Mouse (Mus musculus) left cerebral cortex, postnatal 4 days (tissue): ENCODE measurements around the gene Gpr156. TPM values are rescaled to one million over a fixed set of nuclear protein-coding genes. Genes with fewer than 3 reads are reported as not detected.
"Not testable (repeated sequence)": the region's sequence is repeated elsewhere in the genome, so short reads cannot be mapped to it uniquely, and the experiment has no call there.

Experiments used
- DNase-seq: peaks from one replicate; pipeline ENCODE4 v3.0.0-alpha.2; 2022
- intact Hi-C: fragments of 180-260 bp; cut with DNase I; formaldehyde crosslinking; loops from one replicate; pipeline ENCODE4 v1.15.1; 2025
- total RNA-seq, 2 experiments: library from RNA; stranded (reverse); gene quantifications; 2 replicates each; pipeline ENCODE4 v1.2.3; 2021

Gpr156 gene
- total RNA-seq, 2 experiments from 2014 or later, result 2.2 to 2.6 TPM

DNA sequence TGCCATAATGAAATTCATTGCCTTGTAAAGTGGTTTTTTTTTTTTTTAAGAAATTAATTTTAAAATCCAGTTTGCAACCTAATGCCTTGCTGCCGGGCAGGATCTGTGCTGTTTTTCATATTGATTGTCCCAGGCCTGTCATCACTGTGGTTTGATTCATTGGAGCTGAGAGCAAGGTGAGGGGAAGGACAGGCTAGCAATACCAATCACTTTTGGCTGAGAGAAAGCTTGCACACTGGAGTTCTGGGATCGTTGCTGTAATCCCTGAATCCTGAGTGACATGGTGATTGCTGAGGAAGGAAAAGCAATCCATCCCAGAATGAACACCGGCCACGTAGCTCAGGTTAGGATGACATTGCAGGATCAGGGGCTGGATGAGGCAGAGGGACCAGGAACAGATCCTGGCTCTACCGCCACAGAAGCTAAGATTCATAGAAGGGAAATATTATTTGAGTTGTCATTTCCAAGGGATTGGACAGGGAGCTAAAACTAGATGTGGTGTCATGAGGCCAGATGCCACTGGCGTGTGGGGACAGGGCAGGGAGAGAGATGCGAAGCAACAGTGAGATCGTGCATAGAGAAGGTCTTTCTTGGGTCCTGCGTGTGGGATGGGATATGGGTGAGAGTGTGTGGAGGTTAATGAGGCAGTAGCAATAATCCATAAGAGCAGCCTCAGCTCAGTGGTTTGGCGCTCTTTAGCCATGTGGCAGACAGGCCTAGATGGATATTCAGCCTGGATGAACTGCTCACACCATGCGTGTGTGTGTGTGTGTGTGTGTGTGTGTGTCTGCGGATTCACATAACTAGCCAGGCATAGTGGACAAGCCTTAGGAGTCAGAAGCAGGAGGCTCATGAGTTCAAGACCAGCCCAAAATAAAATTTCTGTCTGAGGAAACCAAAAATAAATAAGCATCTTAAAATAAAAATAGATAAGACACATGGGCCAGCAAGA, 38.0 kb downstream of the Gpr156 start:
- DNase-seq, result no peak
- intact Hi-C loops, result no loop called here

DNA sequence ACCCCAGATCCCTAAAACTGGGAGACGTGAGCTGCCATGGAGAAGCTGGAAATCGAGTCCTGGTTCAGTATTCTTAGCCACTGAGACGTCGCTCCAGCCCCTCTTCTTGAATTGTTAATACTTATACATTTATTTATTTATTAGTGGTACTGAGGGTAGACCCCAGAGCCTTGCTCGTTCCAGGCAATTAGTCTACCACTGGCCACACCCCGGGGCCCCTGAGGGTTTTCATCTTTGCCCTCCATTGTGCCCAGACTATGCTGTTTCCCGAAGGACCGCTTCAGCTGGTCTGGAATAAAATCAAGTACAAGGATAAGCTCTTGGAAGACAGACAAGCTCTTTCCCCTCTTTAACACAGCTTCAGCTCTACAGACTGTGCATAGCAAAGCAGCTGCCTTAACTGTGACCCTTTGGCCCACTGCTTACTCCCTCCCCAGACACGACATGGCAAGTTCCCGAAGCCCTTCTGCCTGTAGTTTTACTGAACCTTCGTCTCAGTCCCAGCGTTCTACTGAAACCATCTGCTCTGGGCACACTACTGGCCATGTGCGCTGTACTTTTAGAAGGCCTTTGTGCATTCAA, 39.1 kb downstream of the Gpr156 start:
- DNase-seq, result no peak
- intact Hi-C loops, result no loop called here

DNA sequence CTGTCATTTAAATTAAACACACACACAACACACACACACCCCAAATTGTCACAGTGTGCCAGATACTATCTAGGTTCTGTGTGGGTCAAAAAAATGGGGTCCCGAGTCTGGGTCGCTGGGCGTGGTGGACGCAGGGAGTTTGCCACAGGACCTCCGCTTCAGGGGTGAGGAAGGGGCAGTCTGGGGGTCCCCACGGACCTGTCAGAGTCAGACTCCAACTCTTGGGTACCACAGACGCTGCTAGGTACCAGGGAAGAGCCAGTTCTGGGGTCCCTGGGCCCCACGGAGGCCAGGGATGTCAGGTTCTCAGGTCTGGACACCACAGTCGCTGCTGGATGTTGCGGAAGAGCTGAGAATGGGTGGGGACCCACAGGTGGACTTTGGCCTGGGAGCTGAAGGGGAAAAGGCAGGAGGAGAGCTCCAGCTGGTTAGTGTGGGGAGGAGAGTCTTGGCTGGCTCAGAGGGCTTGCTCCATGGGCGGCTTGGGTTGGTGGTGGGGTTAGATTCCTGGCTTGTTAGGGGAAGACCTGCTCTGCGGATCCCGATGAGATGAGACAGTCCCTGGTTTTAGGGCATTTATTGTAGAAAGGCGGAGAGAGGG, 39.9 kb downstream of the Gpr156 start:
- intact Hi-C loops, result no loop called here
- no peak for DNase-seq

GRCm38 (mm10) chr16:37956751-37957150, 40.5 kb downstream of the Gpr156 start:
- intact Hi-C loops, result no loop called here
- no peak for DNase-seq

DNA sequence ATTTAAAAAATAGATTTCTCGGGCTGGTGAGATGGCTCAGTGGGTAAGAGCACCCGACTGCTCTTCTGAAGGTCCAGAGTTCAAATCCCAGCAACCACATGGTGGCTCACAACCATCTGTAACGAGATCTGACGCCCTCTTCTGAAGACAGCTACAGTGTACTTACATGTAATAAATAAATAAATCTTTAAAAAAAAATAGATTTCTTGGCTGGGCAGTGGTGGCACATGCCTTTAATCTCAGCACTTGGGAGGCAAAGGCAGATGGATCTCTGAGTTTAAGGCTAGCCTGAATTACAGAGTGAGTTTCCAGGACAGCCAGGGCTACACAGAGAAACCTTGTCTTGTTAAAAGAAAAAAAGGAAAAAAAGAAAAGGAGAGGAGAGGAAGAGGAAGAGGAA, 46.4 kb downstream of the Gpr156 start:
- DNase-seq, intact Hi-C loops: not testable (repeated sequence)

DNA sequence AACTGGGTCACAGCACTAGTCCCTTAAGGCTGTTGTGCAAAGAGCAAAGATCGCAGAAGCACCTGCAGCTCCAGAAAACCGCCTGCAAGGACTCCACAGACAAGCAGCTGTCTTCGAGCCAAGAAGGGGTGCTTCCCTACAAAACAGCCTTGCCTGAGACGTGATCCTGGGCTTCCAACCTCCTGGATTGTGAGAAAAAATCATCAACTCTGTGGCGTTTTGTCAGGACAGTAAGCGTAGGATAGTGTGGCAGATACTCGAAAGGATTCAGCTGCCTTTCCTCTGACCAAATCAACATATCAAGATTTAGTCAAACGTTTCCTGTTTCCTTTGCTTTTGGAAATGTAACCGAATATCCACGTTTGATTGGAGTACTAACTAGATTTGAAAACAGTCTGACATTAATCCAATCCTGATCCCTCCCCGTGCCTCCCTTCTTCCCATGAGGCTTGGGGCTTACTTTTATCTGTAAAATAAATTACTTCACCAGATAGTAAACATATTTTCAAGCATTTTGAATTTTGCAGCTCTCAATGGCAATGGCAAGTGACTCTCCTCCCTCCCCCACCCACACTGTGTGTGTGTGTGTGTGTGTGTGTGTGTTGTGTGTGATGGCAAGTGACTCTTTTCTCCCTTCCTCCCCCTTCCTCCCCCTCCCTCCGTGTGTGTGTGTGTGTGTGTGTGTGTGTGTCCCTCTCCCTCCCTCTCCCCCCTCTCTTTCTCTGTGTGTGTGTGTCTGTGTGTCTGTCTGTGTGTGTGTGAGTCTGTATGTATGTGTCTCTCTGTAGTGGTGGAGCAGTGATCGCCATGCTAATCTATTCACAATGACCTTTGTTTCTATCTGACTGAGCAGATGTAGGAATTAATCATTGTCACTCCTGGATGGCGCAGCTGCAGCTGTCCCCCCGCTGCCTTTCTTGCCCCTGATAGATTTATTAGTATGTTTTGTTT, 47.3 kb downstream of the Gpr156 start:
- DNase-seq, result no peak
- intact Hi-C loops, result no loop called here

DNA sequence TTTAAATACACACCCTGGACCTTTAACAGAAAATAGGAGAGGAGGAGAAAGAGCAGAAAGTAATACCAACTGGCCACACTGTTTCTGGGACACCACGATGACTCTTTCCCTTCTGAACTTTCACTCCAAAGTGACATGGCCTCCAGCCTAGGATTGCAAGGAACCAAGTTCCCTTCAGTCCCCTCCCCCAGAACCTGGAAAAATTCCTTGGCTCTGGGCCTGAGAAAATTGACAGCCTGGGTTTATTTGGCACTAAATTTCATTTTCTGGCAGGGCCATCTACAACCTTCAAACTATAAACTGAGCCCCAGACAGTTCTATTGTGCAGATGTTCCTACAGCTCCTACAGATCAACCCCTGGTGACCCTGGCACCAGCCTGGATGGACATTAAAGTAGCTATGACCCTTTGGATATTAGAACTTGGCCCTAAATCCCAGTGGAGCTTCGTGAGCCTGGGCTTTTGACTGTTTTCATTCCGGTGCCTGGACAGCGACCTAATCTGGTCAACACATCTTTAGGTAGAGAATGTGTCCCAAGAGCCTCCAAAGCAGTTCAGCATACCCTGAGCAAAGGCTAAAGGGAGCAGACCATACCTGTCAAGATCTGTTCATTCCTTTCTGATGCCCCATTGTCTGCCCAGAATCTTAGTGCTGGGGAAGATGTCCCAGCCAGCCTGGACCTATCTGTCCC, 48.2 kb downstream of the Gpr156 start:
- intact Hi-C loops, result no loop called here
- no peak for DNase-seq

DNA sequence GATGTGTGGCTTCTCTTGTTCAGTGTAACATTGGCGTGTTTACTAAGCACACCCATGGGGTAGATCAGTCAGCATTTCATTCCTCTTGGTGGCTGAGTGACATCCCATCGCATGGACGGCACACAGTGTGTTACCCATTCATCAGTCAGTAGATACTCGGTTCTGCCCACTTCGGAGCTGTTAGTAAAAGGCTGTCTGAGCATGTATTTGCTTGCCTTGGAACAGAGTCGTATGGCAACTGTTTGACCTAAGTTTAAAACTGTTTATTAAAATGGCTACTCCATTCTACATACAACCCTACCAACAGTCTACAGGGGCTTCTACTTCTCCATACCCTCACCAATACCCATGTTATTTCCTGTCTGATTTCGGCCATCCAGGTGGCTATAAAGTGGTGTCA, 50.6 kb downstream of the Gpr156 start:
- intact Hi-C loops, result no loop called here
- no peak for DNase-seq

GRCm38 (mm10) chr16:37967415-37967814, 51.1 kb downstream of the Gpr156 start:
- intact Hi-C loops, result no loop called here

DNA sequence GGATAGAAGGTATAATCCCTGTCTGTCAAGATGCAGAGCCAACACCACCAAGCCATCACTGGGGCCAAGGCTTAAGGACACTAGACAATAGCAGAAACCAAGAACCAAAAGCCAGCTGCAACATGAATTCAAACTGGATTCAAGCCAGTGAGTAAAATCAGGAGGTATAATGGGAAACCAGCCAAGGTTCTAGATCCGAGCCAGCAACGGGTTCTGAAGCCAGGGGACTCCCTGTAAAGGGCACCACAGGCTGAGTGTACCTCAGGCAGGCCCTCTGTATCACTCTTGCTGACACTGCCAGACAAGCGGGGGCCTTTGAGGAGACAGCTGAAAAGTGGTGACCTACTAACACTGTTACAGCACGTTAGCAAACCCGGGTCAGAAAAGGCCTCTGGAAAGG, 55.2 kb downstream of the Gpr156 start:
- no peak for DNase-seq
- intact Hi-C loops, result loop anchor here (10.0 kb wide), 1 partner anchor 223 kb away; no protein-coding TSS in a partner anchor

More at GRCm38 (mm10) chr16:37967415-37967814, 51.1 kb downstream of the Gpr156 start:
- no peak for DNase-seq

- DNase-seq, result no peak
- intact Hi-C loops, result loop anchor here (10.0 kb wide), 1 partner anchor 222 kb away; no protein-coding TSS in a partner anchor
Measured at GRCm38 (mm10) chr16:37972357-37972756, 56.1 kb downstream of the Gpr156 start.

- intact Hi-C loops, result loop anchor here (10.0 kb wide), 1 partner anchor 222 kb away; no protein-coding TSS in a partner anchor
- not testable (repeated sequence) for DNase-seq
Measured at GRCm38 (mm10) chr16:37973239-37973638, 56.9 kb downstream of the Gpr156 start.

GRCm38 (mm10) chr16:37973855-37974519, 57.7 kb downstream of the Gpr156 start:
- peak; percentile 19 for DNase-seq
- intact Hi-C loops, result loop anchor here (10.0 kb wide), 1 partner anchor 221 kb away; no protein-coding TSS in a partner anchor

DNA sequence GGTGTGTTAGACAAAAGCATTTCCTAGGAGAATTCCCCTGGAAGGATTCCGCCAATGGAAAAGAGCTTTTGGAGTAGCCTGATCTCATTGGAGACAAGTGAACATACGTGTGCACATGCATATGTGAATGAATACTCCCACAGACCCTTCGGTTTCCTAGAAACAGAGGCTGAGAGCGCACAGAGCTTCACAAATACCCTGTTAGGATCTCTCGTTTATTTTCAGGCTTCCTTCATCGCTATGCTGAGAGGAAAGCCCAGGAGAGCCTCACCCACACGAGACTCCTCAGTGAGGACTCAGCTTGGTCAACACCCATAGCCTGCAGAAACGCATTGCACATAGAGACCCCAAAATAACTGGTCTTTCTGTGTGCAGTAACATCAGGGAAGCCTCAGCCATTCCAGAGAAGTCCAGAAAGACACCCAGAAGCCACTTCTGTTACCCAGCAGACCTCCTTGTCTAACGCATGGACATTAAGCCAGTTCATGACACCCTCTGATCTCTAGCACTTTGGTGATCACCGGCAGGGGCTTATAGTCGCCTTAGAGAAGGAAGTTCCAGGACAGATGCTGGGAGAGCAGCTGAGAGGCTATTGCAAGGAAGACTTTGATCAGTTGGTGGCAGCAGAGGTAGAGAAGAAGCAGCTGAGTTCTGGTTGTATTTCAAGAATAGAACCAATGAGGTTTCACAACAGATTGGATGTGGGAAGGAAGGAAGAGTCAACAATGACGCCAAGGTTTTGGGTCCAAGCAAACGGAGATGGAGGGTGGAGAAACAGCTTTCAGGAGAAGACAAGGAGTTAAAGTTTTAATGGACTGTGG, 58.4 kb downstream of the Gpr156 start:
- intact Hi-C loops, result loop anchor here (5.0 to 10.0 kb wide), 2 partner anchors 118 to 220 kb away; no protein-coding TSS in a partner anchor
- DNase-seq, result peak; percentile 22

- intact Hi-C loops, result no loop called here
- DNase-seq, result no peak
Measured at GRCm38 (mm10) chr16:37981907-37982306, 65.6 kb downstream of the Gpr156 start.

GRCm38 (mm10) chr16:37988211-37988865, 72.0 kb downstream of the Gpr156 start:
- DNase-seq, result no peak
- intact Hi-C loops, result no loop called here

DNA sequence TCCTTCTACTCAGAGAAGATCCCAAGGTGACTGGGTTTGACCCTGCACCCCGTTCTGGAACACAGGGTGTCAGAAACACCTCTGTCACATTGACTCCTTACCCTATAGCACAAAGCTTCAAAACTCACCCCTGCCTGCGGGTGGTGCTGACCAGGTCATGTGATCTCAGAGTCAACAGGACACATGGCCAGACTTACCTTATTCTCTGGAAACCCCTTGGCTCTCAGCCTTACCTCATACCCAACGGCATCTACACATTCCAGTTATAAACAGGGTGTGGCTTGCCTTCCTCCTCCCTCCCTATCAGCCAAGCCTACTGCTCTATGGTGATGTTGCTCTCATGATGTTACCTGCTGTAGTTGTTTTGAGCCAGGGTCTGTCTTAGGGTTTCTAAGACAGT, 73.5 kb downstream of the Gpr156 start:
- intact Hi-C loops, result no loop called here
- no peak for DNase-seq
